Comparison of ENCODE assay signal across 8 mouse cellular contexts in the genomic region with DNA sequence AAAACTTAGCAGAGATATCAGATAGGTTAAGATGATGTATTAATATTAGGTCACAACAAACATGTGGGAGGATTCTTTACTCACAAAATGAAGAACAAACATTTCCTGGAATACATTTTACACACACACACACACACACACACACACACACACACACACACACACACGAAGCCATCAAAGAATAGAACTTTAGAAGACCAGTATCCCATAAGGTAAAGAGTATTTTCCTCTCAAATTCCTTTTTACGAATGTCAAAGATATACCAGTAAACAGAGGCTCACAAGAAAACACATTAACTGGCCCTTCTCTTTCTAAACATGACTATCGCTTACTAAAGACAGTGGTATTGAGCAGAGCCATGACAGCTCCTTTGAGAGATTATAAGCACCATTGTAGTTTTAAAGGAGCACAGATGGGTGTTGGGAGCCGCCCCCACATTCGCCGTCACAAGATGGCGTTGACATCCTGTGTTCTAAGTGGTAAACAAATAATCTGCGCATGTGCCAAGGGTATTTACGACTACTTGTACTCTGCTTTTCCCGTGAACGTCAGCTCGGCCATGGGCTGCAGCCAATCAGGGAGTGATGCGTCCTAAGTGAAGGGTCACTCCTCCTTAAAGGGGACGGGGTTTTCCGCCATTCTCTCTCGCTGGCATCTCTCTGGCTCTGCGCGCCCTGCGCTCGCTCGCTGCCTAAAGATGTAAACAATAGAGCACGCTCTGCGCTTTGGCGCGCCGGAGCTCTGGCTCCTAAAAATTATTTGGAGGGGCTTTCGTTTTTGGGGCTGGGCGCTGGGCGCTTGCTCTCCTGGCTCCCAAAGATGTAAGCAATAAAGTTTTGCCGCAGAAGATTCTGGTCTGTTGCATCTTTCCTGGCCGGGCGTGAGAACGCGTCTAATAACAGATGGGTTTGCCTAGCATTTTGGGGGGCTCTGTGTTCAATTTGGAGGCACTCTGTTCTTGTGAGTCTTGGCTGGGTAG.
DNase-seq lines count a peak whose midpoint lies in the region; ATAC-seq and TF ChIP-seq lines count a peak whose summit lies in the region.
"Not testable (repeated sequence)": the region's sequence is repeated elsewhere in the genome, so short reads cannot be mapped to it uniquely, and the experiment has no call there.

No protein-coding gene starts in this region.

- not testable (repeated sequence) for TF ChIP-seq POLR2A in thymus, adult 2 months (IDR thresholded peaks at IDR 0.05; ENCODE audit: control insufficient read depth, extremely low read depth, insufficient read depth, low read length, poor library complexity)

- H3K9ac ChIP-seq in embryonic facial prominence, embryonic 13.5 days, result peak overlapping the region; percentile 70
- H3K9ac ChIP-seq in intestine, embryonic 15.5 days, result not testable (repeated sequence)
- H3K9ac ChIP-seq in lung, embryonic 14.5 days, result peak overlapping the region; percentile 46
- peak overlapping the region; percentile 46 for H3K9ac ChIP-seq in neural tube, embryonic 12.5 days

- H3K9me3 ChIP-seq in embryonic facial prominence, embryonic 13.5 days; heart, embryonic 10.5 days; intestine, embryonic 15.5 days; lung, embryonic 14.5 days (ENCODE audit: low read depth, low read length); neural tube, embryonic 12.5 days: not testable (repeated sequence)

- H3K27ac ChIP-seq in embryonic facial prominence, embryonic 13.5 days; intestine, embryonic 15.5 days; neural tube, embryonic 12.5 days: not testable (repeated sequence)
- H3K27ac ChIP-seq in heart, embryonic 10.5 days, result 0 out of 2 replicates have a peak overlapping the region, but pooled peaks have one; percentile 52
- H3K27ac ChIP-seq in lung, embryonic 14.5 days (ENCODE audit: low read depth), result 0 out of 2 replicates have a peak overlapping the region, but pooled peaks have one; percentile 30
- peak overlapping the region; percentile 82 for H3K27ac ChIP-seq in thymus, adult 2 months (ENCODE audit: control insufficient read depth, insufficient read depth, low read length)

- H3K36me3 ChIP-seq in embryonic facial prominence, embryonic 13.5 days; heart, embryonic 10.5 days; intestine, embryonic 15.5 days; lung, embryonic 14.5 days (ENCODE audit: insufficient read depth); neural tube, embryonic 12.5 days; thymus, adult 2 months (ENCODE audit: control insufficient read depth, insufficient read depth, low read length): not testable (repeated sequence)

- 36% methylated on average over 27 of the region's 34 CpGs for WGBS in embryonic facial prominence, embryonic 13.5 days
- 45% methylated on average over 27 of the region's 34 CpGs for WGBS in heart, embryonic 10.5 days
- 53% methylated on average over 28 of the region's 34 CpGs for WGBS in intestine, embryonic 15.5 days
- WGBS in lung, embryonic 14.5 days, result 53% methylated on average over 23 of the region's 34 CpGs
- WGBS in neural tube, embryonic 12.5 days, result 52% methylated on average over 27 of the region's 34 CpGs
- WGBS in thymus, adult 2 months, result 57% methylated on average over 28 of the region's 34 CpGs

- H3K4me3 ChIP-seq in embryonic facial prominence, embryonic 13.5 days, result peak overlapping the region; percentile 45
- peak overlapping the region; percentile 53 for H3K4me3 ChIP-seq in heart, embryonic 10.5 days
- peak overlapping the region; percentile 23 for H3K4me3 ChIP-seq in intestine, embryonic 15.5 days (replicated peaks)
- peak overlapping the region; percentile 33 for H3K4me3 ChIP-seq in lung, embryonic 14.5 days (ENCODE audit: low read depth, low read length)
- peak overlapping the region; percentile 34 for H3K4me3 ChIP-seq in neural tube, embryonic 12.5 days
- H3K4me3 ChIP-seq in thymus, adult 2 months (ENCODE audit: control insufficient read depth, insufficient read depth, low read length), result peak overlapping the region; percentile 62

- not testable (repeated sequence) for ATAC-seq in embryonic facial prominence, embryonic 13.5 days (ENCODE audit: insufficient number of reproducible peaks, insufficient read depth, low FRiP score, low TSS enrichment, low read depth)
- peak; percentile 62; the same call in 1 of the 2 replicates for ATAC-seq in intestine, embryonic 15.5 days
- ATAC-seq in lung, embryonic 14.5 days (ENCODE audit: insufficient read depth), result peak; percentile 59; the same call in 1 of the 2 replicates
- ATAC-seq in neural tube, embryonic 12.5 days (ENCODE audit: low FRiP score, low read depth), result peak; percentile 65

- H3K4me1 ChIP-seq in embryonic facial prominence, embryonic 13.5 days; heart, embryonic 10.5 days; intestine, embryonic 15.5 days (replicated peaks); lung, embryonic 14.5 days (ENCODE audit: insufficient read depth); neural tube, embryonic 12.5 days; thymus, adult 2 months (replicated peaks; ENCODE audit: control insufficient read depth, insufficient read depth, low read length): not testable (repeated sequence)

- H3K27me3 ChIP-seq in embryonic facial prominence, embryonic 13.5 days; heart, embryonic 10.5 days (ENCODE audit: insufficient read depth, poor library complexity, severe bottlenecking); intestine, embryonic 15.5 days (replicated peaks); lung, embryonic 14.5 days (ENCODE audit: insufficient read depth, low read length); neural tube, embryonic 12.5 days (replicated peaks); thymus, adult 2 months (ENCODE audit: control insufficient read depth, insufficient read depth, low read length): not testable (repeated sequence)

- peak; percentile 73 for DNase-seq in brain, adult 2 months (ENCODE audit: low read depth, low spot score)
- not testable (repeated sequence) for DNase-seq in heart, embryonic 10.5 days (ENCODE audit: low spot score); thymus, adult 2 months
- peak; percentile 26 to 33 for DNase-seq in layer of hippocampus, postnatal 36 days
- DNase-seq in lung, embryonic 14.5 days, result peak; percentile 42

- TF ChIP-seq CTCF in lung, embryonic 14.5 days (IDR thresholded peaks at IDR 0.05; ENCODE audit: low read depth); thymus, adult 2 months (IDR thresholded peaks at IDR 0.05; ENCODE audit: borderline replicate concordance, control insufficient read depth, extremely low read depth, insufficient read depth, low read length, poor library complexity): not testable (repeated sequence)

- H3K4me2 ChIP-seq in embryonic facial prominence, embryonic 13.5 days, result peak overlapping the region; percentile 55
- peak overlapping the region; percentile 46 for H3K4me2 ChIP-seq in intestine, embryonic 15.5 days (replicated peaks)
- H3K4me2 ChIP-seq in lung, embryonic 14.5 days, result peak overlapping the region; percentile 60
- H3K4me2 ChIP-seq in neural tube, embryonic 12.5 days (replicated peaks), result peak overlapping the region; percentile 55
